Mouse (Mus musculus): Measurements from ENCODE around the gene Fam149a.

The Fam149a gene

DNA sequence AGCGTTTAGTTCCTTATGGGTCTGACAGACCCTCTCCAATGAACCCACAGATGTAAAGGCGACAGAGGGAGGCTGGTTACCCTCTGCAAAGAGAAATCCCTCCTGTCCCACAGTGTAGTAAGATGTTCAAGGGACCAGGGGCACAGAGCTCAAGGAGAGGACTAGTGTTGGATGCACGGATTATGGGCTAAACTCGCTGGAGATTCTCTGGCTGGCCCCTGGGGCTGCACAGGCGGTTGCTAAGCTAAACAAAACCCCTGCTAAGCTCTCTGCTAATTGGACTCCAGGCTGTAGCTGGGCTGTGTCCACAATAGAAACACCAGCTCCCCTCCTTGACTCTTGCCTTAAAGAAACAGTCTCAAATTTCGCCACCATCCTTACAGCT is at the start of gene Fam149a:
Gene Fam149a (minus strand): TSS at position 329 of the 385 bp plus-strand sequence.
- no peak for DNase-seq (ENCODE audit: low spot score)

DNA sequence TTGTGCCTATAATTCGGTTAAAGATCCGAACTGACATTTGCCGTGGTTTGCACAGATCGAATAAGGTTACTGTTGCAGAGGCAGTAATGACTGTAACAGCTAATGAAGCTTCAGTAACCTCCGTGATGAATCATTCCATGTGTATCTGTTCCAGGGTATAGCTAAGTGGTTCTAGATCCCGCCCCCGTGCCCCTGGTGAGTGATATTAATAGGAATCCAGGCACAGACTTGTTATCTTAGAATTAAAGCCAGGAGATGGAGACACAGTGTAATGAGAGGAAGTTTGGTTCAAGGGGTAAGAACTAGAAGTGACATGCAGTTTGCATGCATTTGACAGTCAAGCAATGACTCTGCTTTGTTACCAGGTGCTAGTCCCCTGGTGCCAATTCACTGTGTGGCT is 38.1 kb upstream of the Fam149a start:
- DNase-seq (ENCODE audit: low spot score), result no peak

DNA sequence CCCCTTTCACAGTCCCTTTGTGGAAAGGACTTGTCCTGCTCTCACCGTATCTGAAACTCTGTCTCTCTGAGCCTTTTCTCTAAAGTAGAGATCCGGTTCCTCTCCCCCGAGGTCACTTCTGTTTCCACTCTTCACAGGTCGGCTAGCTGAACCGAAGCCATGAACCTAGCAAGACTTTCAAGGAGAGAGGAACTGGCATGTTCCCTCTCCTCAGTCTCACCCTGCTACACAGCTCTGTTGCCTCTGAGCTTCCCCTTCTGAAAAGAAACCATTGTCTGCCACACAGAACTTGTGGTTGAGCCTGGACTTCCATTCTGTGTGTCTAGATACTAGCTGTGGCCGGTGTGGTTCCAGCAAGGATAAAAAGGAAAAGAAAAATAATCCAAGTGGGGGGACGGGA is 32.9 kb upstream of the Fam149a start:
- no peak for DNase-seq (ENCODE audit: low spot score)

DNA sequence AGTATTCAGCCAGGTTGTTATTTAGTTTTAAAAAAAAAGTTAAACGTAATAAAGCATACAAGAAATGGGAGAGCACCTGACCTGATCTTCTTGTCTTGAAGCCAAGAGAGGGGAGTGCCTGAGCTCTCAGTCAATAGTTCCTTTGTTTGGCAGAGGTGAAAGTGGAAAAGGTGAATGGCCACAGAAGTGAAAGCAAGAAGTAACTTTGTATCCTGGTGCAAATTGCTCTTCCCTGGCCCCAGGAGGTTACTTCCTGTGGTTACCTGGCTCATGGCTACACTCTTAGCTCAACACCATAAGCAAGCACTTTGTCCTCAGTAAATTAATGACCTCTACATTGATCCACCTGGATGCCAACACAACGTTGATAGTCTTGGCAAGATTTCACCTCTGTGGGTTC is 28.8 kb upstream of the Fam149a start, which contains the start of gene Tlr3:
Gene Tlr3 (minus strand): TSS at position 199 of the 400 bp plus-strand sequence.
- no peak for DNase-seq (ENCODE audit: low spot score)

DNA sequence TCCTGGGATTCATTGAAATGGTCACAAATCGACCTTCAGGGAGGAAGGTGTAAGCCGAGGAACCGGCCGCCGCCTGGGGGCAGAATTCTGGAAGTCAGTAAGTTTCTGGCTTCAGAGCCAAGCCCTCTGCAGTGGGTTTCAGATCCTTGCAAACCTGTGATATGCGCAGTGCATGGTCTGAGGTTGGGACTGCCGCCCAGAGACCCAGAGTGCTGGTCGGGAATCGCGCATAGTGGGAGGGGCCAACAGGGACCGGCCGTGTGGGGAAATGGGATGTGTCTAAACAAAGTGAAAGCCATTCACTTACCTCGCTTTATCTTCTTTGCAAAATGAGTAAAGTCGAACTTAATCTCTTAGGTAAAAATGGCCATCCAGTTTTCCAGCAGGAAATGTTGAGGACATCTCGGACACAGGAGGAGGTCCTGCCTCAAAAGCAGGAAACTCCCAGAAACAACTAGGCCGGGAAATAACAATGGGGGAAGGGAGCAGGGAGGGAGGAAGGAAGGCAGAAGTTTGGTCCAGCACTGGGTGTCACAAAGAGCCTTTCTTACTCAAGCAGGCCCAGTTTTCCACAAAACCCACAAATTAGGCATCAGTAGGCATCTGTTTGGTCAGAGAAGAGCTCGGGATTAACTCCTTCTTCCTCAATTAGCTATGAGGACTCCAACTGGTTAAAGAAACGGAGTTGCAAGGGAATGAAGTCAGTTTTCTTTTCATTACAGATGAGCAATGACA is 28.2 kb upstream of the Fam149a start:
- DNase-seq (ENCODE audit: low spot score), result peak; percentile 67

DNA sequence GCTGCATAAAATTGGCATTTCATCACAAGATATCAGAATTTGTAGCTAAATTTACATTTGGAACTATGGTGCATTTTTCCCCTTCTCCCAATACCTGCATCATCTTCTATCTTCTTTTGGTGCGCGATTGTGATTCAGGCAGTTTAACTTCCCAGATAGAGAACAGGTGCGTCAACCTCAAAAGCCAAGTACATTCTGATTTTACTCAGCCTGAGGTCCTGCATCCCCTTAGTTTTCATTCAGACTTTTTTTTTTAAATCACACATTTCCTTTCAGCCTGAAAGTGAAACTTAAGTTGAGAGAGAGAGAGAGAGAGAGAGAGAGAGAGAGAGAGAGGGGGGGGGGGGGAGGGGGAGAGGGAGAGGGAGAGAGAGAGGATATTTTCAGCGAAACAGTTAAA is 27.6 kb upstream of the Fam149a start:
- DNase-seq (ENCODE audit: low spot score), result no peak

DNA sequence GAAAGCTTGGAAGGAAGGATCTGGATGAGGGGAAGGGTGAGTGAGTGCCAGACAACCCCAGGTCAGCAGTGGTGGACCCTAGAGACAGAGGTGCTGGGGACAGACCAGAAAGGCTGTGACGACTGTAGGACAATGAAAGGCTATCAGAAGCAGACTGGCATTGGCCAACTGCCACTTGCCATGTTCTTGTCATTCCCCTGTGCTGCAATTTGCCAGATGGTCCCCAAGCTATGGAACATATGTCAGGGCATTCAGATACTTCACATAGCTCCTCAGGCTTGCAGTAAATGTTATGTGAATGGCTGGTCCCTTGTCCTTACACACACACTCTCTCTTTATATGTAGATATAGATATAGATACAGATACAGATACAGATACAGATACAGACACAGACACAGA is 1.2 kb upstream of the Fam149a start:
- DNase-seq (ENCODE audit: low spot score), result no peak

DNA sequence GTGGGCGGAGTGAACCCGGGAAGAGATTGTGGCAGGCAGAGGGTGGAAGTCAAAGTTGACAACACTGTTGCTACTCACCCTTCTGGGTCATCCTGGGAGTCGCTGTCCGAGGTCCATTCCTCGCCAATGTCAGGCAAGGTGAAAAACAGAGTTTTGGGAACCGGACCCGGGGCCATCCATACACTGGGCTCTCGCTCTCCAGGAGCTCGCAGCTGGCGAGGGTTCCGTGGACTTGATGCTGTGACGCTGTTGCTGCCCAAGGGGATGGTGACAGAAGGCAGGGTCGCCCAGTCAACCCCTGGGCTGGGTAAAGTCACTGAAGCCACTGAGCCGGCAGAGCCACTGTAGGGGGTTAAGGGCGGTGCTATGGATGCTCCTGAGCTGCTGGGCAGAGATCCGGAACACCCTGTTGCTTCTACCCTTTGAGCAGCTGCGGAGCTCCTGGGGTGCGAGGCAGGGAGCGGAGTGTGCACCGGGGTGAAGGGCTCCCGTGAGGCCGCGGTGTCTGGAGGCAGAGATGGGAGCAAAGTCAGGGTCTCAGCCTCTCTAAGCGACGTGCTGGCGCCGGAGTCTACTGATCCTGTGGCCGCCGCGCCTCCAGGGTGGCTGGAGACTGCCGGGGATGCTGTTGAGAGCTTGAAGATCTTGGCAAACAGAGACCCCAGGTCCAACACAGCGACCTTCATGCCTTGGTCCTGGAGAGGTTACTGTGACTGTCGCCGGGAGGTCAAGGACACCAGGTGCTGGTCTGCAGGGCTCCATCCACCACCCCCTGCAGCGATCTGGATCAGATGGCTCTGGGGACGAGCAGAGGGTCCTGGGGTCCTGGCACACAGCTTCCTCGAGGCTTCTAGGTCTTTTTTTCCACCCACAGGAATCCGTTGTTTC is 772 bp downstream of the Fam149a start:
- DNase-seq (ENCODE audit: low spot score), result no peak

DNA sequence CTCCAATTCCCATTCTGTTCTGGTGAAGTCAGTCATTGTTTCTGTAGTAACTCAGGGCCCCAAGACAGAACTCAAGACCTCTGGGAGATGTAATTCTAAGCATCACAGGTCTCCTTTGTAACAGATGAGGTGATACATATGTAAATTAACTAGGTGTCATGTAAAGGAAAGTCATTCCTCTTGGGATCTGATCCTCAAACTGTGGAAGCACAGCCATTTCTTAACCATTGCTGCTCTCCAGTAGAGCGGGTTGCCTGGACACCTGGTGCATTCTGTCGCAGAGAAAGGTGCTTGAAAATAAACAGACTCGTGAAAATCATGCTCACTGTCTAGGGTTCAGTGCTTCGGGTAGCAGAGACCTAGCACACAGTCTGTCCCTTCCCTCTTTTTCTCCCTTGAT is 1.5 kb downstream of the Fam149a start:
- DNase-seq (ENCODE audit: low spot score), result no peak

DNA sequence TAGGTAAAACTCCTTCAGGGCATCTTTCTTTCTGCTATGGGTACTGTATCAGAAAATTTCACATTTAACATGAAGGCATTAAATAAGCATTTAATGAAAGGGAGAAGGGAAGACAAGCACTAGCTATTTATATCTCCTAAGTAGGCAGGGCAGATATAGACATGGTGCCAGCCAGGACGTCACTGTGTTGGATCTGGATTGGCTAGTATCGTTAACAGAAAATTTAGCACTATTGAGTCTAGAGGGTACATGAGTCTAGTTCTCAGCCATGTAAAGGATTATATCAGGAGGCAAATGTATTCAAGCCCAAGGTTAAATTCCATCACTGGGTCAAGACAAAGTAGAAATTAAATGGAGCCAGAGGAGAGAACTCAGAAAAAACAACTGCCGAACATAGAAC is 8.0 kb downstream of the Fam149a start:
- DNase-seq (ENCODE audit: low spot score), result no peak

DNA sequence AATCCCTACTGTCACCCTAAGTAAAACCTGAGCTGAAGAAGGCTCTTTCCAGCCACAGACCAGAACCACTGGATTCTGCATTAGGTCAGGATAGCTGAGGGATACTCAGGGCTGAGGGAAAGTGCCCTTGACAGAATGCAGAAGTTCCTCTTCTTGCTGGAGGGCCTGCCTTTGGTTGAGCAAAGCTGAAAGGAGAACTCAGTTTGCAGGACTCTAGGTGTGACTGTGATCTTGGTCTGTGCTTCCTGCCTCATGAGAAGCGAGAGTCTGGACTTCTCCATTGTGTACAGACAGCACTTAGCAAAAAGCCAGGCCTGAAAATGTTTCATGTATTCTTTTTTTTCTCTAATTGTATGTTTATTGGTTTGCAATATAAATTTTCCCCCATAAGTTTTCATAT is 14.9 kb downstream of the Fam149a start:
- no peak for DNase-seq (ENCODE audit: low spot score)

DNA sequence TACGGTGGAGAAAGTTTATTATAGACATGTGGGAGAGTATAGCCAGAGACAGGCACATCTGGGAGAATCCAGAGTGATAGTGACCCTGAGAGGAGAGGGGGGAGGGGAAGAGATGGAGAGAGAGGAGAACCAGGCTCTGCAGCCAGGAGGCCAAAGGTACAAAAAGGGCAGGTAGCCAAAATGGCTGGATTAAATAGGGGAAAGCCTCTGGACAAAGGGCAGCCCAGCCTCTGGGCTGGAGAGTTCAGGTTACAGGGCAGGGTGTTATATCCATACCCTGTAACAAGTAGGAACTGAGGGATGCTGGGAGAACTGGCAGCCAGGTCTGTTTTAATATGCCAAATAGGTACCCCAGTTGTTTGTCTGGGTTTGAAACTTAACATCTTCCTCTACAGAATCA is 18.9 kb downstream of the Fam149a start:
- no peak for DNase-seq (ENCODE audit: low spot score)

DNA sequence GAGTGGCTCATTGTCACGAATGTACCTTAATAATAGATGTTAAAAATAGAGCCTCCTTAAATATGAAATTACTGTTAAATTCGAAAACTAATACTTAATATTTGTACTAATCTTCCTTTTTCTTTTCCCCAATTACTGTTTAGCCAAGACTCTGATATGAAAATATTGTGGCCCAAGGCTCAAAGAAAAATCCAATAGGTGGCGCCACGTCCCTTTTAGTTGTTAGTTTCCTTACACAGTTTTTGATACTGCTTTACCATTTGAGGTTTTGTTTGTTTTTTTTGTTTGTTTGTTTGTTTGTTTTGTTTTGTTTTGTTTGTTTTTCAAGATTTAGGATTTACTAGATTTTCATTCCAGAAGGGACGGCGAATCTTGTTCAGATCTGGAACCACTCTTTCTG is 19.8 kb downstream of the Fam149a start:
- no peak for DNase-seq (ENCODE audit: low spot score)

DNA sequence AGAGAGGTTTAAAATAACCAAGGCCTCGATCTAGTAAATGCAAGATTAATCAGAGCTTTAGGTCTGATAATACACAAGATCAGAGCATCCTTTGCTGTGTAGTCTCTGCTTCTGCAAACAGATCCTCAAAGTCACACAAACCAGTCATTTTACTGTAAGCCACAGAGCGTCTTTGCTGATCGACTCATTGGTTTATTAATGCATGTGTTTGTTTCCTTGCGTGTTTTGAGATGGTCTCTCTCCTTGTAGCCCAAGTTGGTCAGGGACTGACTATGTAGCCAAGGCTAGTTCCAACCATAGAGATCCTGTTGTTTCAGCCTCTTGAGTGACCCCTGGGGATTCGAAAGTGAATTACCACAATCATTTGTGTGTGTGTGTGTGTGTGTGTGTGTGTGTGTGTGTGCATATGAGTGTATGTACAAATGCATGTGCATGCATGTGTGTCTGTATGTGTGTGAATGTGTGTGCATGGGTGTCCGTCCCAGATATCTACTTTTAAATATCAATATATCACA is 22.9 kb downstream of the Fam149a start:
- no peak for DNase-seq (ENCODE audit: low spot score)

DNA sequence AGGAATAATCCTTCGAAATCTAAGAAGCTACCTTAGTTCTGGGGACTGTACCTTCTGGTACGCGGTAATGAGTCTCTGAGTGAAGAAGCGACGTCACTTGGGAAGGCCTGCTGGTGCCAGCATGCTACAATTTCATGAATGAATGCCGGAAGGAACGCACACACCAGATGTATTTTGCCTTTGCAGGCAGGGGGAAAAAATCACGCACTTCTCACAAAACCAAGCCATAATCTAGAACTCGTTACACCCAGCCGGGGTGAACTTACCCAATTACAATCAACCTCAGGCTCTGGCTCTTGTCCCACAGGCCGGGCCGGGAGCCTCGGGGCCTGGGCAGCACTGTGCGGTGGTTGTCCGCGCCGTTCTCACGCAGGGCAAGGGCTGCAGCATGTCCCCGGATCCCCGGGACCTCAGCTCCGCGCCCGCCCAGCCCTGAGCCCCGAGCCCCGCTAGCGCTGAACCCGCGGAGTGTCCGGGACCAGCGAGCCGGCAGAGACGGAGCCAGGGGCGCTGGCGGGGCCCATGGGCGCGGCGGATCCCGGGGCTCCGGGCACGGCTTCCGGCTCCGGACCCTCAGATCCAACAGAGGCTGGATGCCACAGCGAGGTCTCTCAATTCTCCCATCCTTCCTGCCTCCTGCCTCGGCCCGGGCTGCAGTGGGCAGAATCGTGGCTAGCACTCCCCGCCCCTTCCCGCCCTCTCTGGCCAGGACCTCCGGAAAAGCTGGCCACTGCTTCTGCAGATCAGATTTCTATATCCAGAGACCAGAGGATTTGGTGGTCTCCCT is 23.8 kb downstream of the Fam149a start:
- DNase-seq (ENCODE audit: low spot score), result peak; percentile 25

DNA sequence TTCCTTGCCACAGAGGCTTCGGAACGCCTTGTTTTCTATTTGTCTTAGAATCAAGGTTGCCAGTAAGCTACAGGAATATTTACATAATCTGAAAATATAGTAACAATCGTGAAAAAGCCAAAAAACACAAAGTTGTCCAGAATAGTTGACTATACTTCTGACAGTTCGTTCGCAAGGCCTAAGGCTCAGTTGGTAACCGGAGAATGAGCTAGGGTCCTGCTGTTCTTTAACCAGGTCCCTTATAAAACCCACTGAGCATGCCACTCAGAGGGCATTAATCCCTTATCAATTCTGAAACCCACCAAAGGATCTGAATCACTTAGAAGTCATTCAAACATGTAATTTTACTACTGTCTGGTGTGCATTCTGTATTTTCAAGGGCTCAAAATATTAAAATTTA is 26.3 kb downstream of the Fam149a start:
- no peak for DNase-seq (ENCODE audit: low spot score)

DNA sequence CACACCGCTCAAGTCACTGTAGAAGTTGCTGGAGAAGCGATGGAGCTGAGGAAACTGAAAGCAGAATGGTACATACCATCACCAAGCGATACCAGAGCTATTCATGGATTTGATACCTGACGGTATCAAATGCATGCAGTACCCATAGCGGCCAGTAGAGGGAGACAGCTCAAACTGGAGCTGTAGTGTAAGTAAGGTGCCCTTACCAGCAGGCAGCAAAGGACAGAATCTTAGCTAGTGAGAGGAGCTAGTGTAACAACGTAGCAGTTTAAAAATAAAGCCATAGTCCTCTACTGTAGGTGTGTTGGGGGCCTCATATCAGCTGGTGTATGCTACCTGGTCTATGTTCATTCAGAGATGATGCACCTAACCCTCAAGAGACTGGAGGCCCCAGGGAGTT is 37.1 kb downstream of the Fam149a start:
- peak; percentile 56 for DNase-seq (ENCODE audit: low spot score)

DNA sequence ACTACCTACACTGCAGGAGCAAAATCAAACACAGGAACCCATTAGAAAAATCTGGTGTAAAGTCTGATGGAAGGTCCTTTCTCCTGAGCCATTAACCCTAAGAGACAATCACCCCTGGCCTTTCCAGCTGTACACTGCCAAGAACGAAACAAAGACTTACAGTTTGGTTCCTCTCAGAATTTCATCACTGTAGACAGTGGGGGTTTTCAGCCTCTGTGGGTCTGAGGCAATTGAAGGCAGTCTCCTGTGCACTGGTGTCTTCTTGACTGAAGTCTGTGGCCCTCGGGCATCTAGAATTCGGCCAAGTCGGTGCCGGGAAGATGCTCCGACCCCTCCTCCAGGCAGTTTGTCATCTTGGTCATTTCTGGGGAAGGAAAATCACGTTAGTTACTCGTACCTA is 37.8 kb downstream of the Fam149a start:
- DNase-seq (ENCODE audit: low spot score), result no peak

DNA sequence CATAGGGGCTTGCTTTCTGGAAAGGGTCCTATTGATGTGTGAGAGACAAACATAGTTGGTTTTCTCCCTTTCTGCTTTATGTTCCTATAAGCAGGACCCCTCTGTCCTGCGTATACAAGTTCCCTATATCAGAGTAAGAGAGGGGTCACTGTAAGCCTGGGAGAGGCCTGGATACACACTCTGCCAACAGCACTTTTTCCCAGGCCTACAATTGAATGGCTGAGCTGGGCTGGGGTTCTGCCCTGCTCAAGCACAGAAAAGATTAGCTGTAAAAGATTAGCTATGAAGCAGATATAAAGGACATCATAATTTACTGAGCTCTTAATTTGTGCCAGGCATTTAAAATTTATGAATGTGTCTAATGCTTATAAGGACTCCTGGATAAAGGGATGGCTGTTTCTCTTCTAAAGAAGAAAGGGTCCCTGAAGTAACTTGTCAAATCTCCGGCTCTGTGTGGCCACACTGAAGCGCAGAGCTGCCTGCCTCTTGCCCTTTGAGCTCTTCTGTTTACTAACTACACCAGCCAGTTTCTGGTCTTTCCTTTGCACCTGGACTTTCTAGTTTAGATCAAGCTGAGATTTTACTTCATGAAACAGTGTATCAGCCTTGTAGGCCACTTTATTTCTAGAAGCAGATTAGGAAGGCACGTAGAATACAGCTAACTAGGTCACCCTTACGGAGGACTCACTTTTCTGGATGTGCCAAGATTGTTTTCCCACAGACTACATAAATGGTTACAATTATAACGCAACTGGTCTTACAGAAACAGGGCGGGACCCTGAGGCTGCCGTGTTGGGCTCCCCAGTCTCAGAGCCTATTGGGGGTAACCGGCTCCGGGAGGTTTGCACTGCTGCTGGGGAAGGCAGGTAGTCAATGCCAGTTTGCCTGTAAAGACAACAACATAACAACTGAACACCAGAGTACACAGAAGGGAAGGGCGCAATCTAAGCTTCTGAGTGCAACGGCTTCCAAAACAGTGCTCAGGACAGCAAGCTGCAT is 40.2 kb downstream of the Fam149a start:
- no peak for DNase-seq (ENCODE audit: low spot score)

DNA sequence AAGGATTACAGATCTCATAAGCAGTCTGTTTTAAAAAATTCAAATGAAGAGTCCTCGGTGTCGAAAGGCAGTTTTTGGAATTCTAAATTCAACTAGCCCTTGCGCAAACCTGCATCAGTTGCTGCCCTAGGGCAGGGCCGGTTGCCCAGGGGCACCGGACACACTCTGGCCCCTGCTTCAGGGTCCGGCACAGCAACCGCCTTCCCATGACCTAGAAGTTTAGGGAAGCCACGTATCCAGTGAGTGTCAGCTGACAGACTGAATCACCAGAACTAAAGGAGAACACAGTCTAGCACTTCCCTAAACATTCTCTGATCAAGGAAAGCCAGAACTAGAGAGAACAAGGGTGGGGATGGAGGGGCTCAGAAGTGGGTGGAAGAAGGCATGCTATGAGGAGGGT is 48.6 kb downstream of the Fam149a start:
- DNase-seq (ENCODE audit: low spot score), result peak; percentile 17
